Mouse (Mus musculus) hindbrain, embryonic 12.5 days (tissue): ENCODE measurements at regions not wholly inside any gene's neighbourhood (a gene's known extent, or its start where the extent isn't known, plus 50 kb on each side); places are given as distances from the start of the nearest gene placed in this dataset.
A peak's percentile ranks its signal among the peaks of the same experiment; 100 is the strongest.

Experiments used
- ATAC-seq: fragments of 200-750 bp; cut with Nextera tagmentation; 2 replicates; pipeline ENCODE4 v1.8.0; 2017; ENCODE audit warnings: moderate TSS enrichment; ENCODE audit not compliant: low FRiP score
- H3K27ac ChIP-seq: fragments of 300-500 bp; sonication (generic); 2 replicates; pipeline ENCODE4 v1.5.1; 2016; ENCODE audit warnings: mild to moderate bottlenecking
- H3K27me3 ChIP-seq: fragments of 300-500 bp; sonication (generic); 2 replicates; pipeline ENCODE4 v1.6.1; 2016; ENCODE audit warnings: mild to moderate bottlenecking
- H3K36me3 ChIP-seq: fragments of 300-500 bp; sonication (generic); 2 replicates; pipeline ENCODE4 v1.6.1; 2016; ENCODE audit warnings: mild to moderate bottlenecking
- H3K4me1 ChIP-seq: fragments of 300-500 bp; sonication (generic); 2 replicates; pipeline ENCODE4 v1.6.1; 2016
- H3K4me2 ChIP-seq: fragments of 300-500 bp; sonication (generic); replicated peaks from 2 replicates; pipeline ENCODE4 v1.6.1; 2016; ENCODE audit warnings: mild to moderate bottlenecking
- H3K4me3 ChIP-seq: fragments of 300-500 bp; sonication (generic); 2 replicates; pipeline ENCODE4 v1.5.1; 2016; ENCODE audit warnings: mild to moderate bottlenecking
- H3K9ac ChIP-seq: fragments of 300-500 bp; sonication (generic); 2 replicates; pipeline ENCODE4 v1.6.1; 2016; ENCODE audit warnings: mild to moderate bottlenecking, moderate library complexity
- H3K9me3 ChIP-seq: fragments of 300-500 bp; sonication (generic); replicated peaks from 2 replicates; pipeline ENCODE4 v1.6.1; 2016; ENCODE audit warnings: mild to moderate bottlenecking
- WGBS: fragments of 180-500 bp; shearing (Covaris S2); methylation state at CpG from one replicate; pipeline ENCODE4 v1.1.7; 2016; 5-methylcytosine and 5-hydroxymethylcytosine counted together

GRCm38 (mm10) chr14:98772080-98772479, 222.0 kb downstream of the Rpl36a-ps1 start:
- Histone ChIP-seq H3K4me2 (no peak overlapping the region), H3K4me1 (no peaks in the 10 kb centered on the region), H3K9me3 (no peaks in the 10 kb centered on the region), H3K36me3 (no peaks in the 10 kb centered on the region), H3K9ac (no peak overlapping the region), H3K4me3 (no peak overlapping the region), H3K27me3 (no peaks in the 10 kb centered on the region), H3K27ac (no peak overlapping the region)
- 82% methylated on average over 4 of the region's 4 CpGs for WGBS
- no peak for ATAC-seq

- ATAC-seq: no peak
- Histone ChIP-seq H3K4me3 (no peak overlapping the region), H3K36me3 (no peaks in the 10 kb centered on the region), H3K27ac (no peak overlapping the region), H3K4me1 (no peaks in the 10 kb centered on the region), H3K9ac (no peak overlapping the region), H3K9me3 (no peaks in the 10 kb centered on the region), H3K27me3 (no peaks in the 10 kb centered on the region), H3K4me2 (no peak overlapping the region)
- 76% methylated on average over 2 of the region's 2 CpGs for WGBS
Measured at GRCm38 (mm10) chr14:98768845-98769244, 225.3 kb downstream of the Rpl36a-ps1 start.

DNA sequence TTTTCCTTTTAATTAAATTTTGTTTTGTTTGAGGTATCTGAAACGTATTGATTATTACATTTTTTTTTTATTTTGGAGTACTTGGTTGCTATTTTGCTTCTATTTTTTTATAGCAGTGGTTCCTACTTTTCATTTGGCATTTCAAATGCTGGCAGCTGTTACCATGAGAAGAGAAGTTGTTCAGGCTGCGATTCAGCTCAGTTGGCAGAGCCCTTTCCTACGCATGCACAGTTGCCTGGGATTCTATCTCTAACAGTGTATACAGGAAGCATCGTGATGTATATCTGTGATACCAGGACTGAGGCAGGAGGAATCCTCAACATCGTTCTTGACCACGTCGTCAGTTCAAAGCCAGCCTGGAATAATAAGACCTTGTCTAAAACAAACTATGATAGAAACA, 226.6 kb downstream of the Rpl36a-ps1 start:
- Histone ChIP-seq H3K4me3 (no peak overlapping the region), H3K4me1 (no peaks in the 10 kb centered on the region), H3K36me3 (no peaks in the 10 kb centered on the region), H3K27me3 (no peaks in the 10 kb centered on the region), H3K9me3 (no peaks in the 10 kb centered on the region), H3K27ac (no peak overlapping the region), H3K4me2 (no peak overlapping the region), H3K9ac (no peak overlapping the region)
- 89% methylated on average over 7 of the region's 7 CpGs for WGBS
- ATAC-seq: no peak

DNA sequence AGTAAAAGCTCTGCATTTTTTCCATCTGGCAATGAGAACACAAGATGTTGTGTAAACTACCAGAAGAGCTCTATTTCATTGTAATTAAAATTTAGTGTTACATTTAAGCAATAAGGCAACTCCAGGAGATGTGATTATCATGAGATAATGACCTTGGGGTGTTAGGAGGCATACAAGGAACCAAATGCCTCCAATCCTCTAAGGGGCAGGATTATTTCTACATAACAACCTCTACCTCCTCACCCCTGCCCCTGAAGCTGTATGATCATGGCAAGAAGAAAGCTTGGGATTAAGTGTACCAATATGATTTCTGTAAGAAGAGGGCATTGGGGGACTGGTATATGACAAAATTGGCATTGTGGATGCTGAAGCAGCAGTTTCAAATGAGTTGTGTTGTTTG, 228.8 kb downstream of the Rpl36a-ps1 start:
- Histone ChIP-seq H3K27ac (no peak overlapping the region), H3K4me3 (no peak overlapping the region), H3K4me2 (no peak overlapping the region), H3K4me1 (no peaks in the 10 kb centered on the region), H3K9me3 (no peaks in the 10 kb centered on the region), H3K36me3 (no peaks in the 10 kb centered on the region), H3K27me3 (no peaks in the 10 kb centered on the region), H3K9ac (no peak overlapping the region)
- no peak for ATAC-seq

DNA sequence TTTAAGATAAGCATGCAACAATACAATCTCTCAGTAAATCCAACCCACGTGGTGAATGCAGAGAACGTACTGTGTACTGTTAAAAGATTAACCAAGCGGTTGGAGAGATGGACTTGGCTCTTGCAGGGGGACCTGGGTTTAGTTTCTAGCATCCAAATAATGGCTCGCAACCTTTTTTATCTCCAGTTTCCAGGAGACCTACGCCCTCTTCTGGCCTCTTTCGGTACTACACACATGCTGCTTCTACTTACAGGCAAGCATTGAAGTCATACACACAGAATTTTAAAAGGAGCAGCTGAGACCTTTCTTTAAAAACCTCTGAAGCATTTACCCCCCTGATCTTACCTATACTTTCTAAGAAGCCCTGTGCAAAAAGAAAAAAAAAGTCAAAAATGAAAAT, 243.4 kb downstream of the Rpl36a-ps1 start:
- no peaks in the 10 kb centered on the region for H3K27me3 ChIP-seq
- no peak overlapping the region for H3K4me3 ChIP-seq
- H3K9ac ChIP-seq: no peak overlapping the region
- 90% methylated on average over 6 of the region's 6 CpGs for WGBS
- ATAC-seq: no peak
- H3K36me3 ChIP-seq: no peaks in the 10 kb centered on the region
- H3K4me2 ChIP-seq: no peak overlapping the region
- no peaks in the 10 kb centered on the region for H3K9me3 ChIP-seq
- no peak overlapping the region for H3K27ac ChIP-seq
- H3K4me1 ChIP-seq: no peaks in the 10 kb centered on the region

DNA sequence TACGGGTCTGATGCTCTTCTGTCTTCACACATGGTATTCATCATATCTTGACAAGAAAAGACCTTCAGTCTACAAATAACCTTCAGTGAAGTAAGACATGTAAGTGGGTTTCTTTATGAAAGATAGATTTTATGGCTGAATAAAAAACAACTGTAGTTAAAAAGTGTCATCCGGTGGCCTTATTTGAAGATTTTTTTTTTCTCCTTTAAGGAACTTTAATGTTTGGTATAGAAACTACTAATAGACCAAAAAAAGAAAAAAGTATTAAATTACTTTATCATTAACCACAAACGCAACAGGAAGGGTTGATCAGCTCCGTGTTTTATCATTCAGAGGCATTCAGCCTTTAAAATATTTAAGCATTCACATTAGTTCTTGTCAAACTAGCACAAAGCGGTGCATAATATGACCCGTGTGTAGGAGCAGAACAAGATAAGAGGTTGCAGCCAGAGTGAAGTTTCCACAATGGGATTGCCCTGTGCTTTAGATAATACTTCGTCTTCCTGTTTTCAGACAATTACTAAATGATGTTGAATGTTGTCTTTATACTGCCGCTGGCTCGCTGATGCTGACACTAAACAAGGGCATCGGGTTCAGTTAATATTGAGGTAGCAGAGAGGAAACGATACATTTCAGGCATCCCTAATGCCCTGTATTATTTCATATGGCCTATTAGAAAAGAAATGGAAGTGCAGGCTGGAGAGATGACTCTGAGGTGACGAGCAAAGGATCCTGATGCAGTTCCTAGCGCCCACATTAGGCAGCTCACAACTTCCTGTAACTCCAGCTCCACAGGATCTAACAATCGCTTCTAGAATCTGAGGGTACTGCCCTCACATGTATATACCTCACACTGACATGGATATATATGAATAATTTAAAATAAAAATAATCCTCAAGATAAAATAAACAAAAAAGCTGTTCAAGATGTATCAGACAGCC, 244.8 kb downstream of the Rpl36a-ps1 start:
- H3K9me3 ChIP-seq: no peaks in the 10 kb centered on the region
- no peak overlapping the region for H3K27ac ChIP-seq
- H3K36me3 ChIP-seq: no peaks in the 10 kb centered on the region
- no peak overlapping the region for H3K4me2 ChIP-seq
- ATAC-seq: no peak
- H3K4me1 ChIP-seq: no peaks in the 10 kb centered on the region
- 74% methylated on average over 14 of the region's 14 CpGs for WGBS
- no peak overlapping the region for H3K4me3 ChIP-seq
- H3K9ac ChIP-seq: no peak overlapping the region
- no peaks in the 10 kb centered on the region for H3K27me3 ChIP-seq

- 72% methylated on average over 16 of the region's 16 CpGs for WGBS
- H3K27me3 ChIP-seq: no peaks in the 10 kb centered on the region
- no peak overlapping the region for H3K4me2 ChIP-seq
- no peaks in the 10 kb centered on the region for H3K36me3 ChIP-seq
- no peaks in the 10 kb centered on the region for H3K4me1 ChIP-seq
- ATAC-seq: no peak
- H3K4me3 ChIP-seq: no peak overlapping the region
- no peak overlapping the region for H3K9ac ChIP-seq
- H3K9me3 ChIP-seq: no peaks in the 10 kb centered on the region
- no peak overlapping the region for H3K27ac ChIP-seq
Measured at GRCm38 (mm10) chr14:98747159-98747775, 246.9 kb downstream of the Rpl36a-ps1 start.

- Histone ChIP-seq H3K4me2 (no peak overlapping the region), H3K36me3 (no peaks in the 10 kb centered on the region), H3K27me3 (no peaks in the 10 kb centered on the region), H3K27ac (no peak overlapping the region), H3K9me3 (no peaks in the 10 kb centered on the region), H3K4me1 (no peaks in the 10 kb centered on the region), H3K9ac (no peak overlapping the region), H3K4me3 (no peak overlapping the region)
- 94% methylated on average over 3 of the region's 3 CpGs for WGBS
- no peak for ATAC-seq
Measured at GRCm38 (mm10) chr14:98730375-98730774, 263.7 kb downstream of the Rpl36a-ps1 start.

GRCm38 (mm10) chr14:98728863-98729262, 265.3 kb downstream of the Rpl36a-ps1 start:
- Histone ChIP-seq H3K27me3 (no peaks in the 10 kb centered on the region), H3K4me2 (no peak overlapping the region), H3K36me3 (no peaks in the 10 kb centered on the region), H3K9me3 (no peaks in the 10 kb centered on the region), H3K9ac (no peak overlapping the region), H3K4me3 (no peak overlapping the region), H3K27ac (no peak overlapping the region), H3K4me1 (no peaks in the 10 kb centered on the region)
- 77% methylated on average over 2 of the region's 2 CpGs for WGBS
- no peak for ATAC-seq

DNA sequence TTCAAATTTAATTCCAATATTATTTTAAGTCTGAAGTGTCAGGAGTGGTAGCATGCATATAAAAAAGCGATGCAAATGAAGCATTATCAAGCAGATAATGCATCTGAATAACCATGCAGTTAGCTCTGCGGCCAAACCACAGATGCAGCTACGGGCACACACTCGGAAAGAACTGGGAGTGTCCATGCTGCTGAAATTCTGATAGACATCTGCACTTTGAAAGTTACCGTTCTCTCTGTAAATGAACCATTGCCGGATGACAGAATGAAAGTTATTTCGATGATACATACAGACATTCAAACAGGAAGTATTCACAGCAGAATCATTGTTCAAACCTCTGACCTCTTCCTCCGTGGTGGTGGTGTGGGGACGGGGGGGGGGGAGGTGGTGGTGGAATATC, 271.6 kb downstream of the Rpl36a-ps1 start:
- H3K27ac ChIP-seq: no peak overlapping the region
- H3K4me3 ChIP-seq: no peak overlapping the region
- H3K9ac ChIP-seq: no peak overlapping the region
- no peak for ATAC-seq
- no peaks in the 10 kb centered on the region for H3K27me3 ChIP-seq
- H3K4me1 ChIP-seq: no peaks in the 10 kb centered on the region
- 79% methylated on average over 9 of the region's 9 CpGs for WGBS
- H3K4me2 ChIP-seq: no peak overlapping the region
- no peaks in the 10 kb centered on the region for H3K9me3 ChIP-seq
- no peaks in the 10 kb centered on the region for H3K36me3 ChIP-seq

DNA sequence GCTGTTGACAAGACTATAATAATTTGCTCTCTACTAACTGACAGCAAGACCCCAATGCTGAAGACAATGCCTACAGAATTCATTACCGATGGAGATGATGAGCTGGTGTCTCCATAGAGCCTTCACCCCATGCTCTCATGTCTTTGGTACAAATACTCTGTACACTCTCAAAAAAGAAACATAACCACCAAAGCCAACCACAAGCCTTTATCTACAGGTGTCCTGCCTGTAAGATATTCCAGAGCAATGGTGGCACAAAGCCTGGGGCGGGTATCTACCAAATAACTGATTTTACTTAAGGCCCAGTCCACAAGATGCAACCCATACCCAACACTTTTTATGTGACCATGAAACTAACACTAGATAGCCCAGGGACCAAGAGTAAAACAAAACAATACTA, 273.1 kb downstream of the Rpl36a-ps1 start:
- no peak overlapping the region for H3K9ac ChIP-seq
- no peaks in the 10 kb centered on the region for H3K36me3 ChIP-seq
- ATAC-seq: no peak
- 93% methylated on average over 2 of the region's 2 CpGs for WGBS
- no peaks in the 10 kb centered on the region for H3K27me3 ChIP-seq
- no peak overlapping the region for H3K4me3 ChIP-seq
- no peaks in the 10 kb centered on the region for H3K9me3 ChIP-seq
- H3K4me1 ChIP-seq: no peaks in the 10 kb centered on the region
- no peak overlapping the region for H3K4me2 ChIP-seq
- H3K27ac ChIP-seq: no peak overlapping the region

GRCm38 (mm10) chr14:98708045-98708444, 286.1 kb downstream of the Rpl36a-ps1 start:
- H3K36me3 ChIP-seq: no peaks in the 10 kb centered on the region
- no peaks in the 10 kb centered on the region for H3K4me1 ChIP-seq
- H3K27ac ChIP-seq: no peak overlapping the region
- 25% methylated on average over 2 of the region's 2 CpGs for WGBS
- H3K4me3 ChIP-seq: no peak overlapping the region
- ATAC-seq: peak; percentile 63; the same call in 1 of the 2 replicates
- no peaks in the 10 kb centered on the region for H3K9me3 ChIP-seq
- peaks cover 28% of the 10 kb centered on the region for H3K27me3 ChIP-seq
- no peak overlapping the region for H3K4me2 ChIP-seq
- H3K9ac ChIP-seq: no peak overlapping the region

GRCm38 (mm10) chr14:98707574-98707973, 286.5 kb downstream of the Rpl36a-ps1 start:
- WGBS: 69% methylated on average over 4 of the region's 4 CpGs
- Histone ChIP-seq H3K4me2 (no peak overlapping the region), H3K27me3 (peaks cover 28% of the 10 kb centered on the region), H3K4me3 (no peak overlapping the region), H3K27ac (no peak overlapping the region), H3K9ac (no peak overlapping the region), H3K4me1 (no peaks in the 10 kb centered on the region), H3K36me3 (no peaks in the 10 kb centered on the region), H3K9me3 (no peaks in the 10 kb centered on the region)
- no peak for ATAC-seq
